In the genomic region with DNA sequence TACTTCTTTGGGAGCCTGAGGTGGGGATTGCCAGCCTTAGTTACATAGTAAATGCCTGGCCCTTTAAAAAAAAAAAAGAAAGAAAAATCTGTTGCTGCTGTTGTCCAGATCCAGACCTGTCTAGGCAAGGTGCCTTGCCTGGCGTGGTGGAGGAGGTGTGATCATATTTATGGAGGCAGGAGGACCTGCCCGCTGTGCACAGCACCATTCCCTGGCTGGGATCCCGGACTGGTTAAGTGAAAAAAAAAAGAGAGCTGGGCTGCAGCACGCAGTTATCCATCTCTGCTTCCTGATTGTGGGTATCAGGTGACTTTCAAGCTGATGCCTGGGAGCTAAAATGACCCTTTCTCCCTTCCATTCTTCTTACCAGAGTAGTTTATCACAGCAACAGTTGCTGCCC, we compare ENCODE assay signal across 25 mouse cellular contexts. TPM values are rescaled to one million over a fixed set of nuclear protein-coding genes. Genes with fewer than 3 reads are reported as not detected.
DNase-seq lines count a peak whose midpoint lies in the region; ATAC-seq lines count a peak whose summit lies in the region.
"Had no signal": no experiment of that assay in that cellular context is flagged by ENCODE, and none has a peak within 500 bp of the region (broad histone marks: within the 10 kb centered on the region; RNA-seq: fewer than 3 reads in every experiment).

No protein-coding gene starts in this region.

- no peak overlapping the region for H3K4me2 ChIP-seq in kidney, embryonic 16.5 days (replicated peaks; ENCODE audit: low read depth, low read length)
- H3K4me2 ChIP-seq in liver, embryonic 15.5 days, result no peak overlapping the region
- H3K4me2 ChIP-seq: forebrain, embryonic 15.5 days; heart, embryonic 13.5 days; lung, embryonic 15.5 days; neural tube, embryonic 15.5 days had no signal

- no peak overlapping the region for H3K27ac ChIP-seq in kidney, embryonic 16.5 days (ENCODE audit: low read length)
- H3K27ac ChIP-seq in liver, embryonic 15.5 days (replicated peaks), result peak overlapping the region; percentile 97
- H3K27ac ChIP-seq: forebrain, embryonic 15.5 days; heart, embryonic 13.5 days; hindbrain, embryonic 10.5 days; kidney, postnatal 0 days; layer of hippocampus, adult 2 months; lung, embryonic 15.5 days; neural tube, embryonic 15.5 days had no signal

- no peaks in the 10 kb centered on the region for H3K4me1 ChIP-seq in kidney, embryonic 16.5 days (ENCODE audit: insufficient read depth, low read length)
- H3K4me1 ChIP-seq in liver, embryonic 15.5 days (replicated peaks), result peaks cover 74% of the 10 kb centered on the region
- H3K4me1 ChIP-seq: hindbrain, embryonic 10.5 days; lung, embryonic 15.5 days; neural tube, embryonic 15.5 days had no signal

- 46% methylated on average over 4 of the region's 4 CpGs for WGBS in kidney, embryonic 16.5 days
- 66% methylated on average over 4 of the region's 4 CpGs for WGBS in liver, embryonic 15.5 days (ENCODE audit: insufficient replicate concordance)

- no peak overlapping the region for H3K4me3 ChIP-seq in kidney, embryonic 16.5 days (ENCODE audit: low read length)
- H3K4me3 ChIP-seq in liver, embryonic 15.5 days (replicated peaks), result no peak overlapping the region
- H3K4me3 ChIP-seq: erythroblast, embryonic 14.5 days; forebrain, embryonic 15.5 days; heart, embryonic 13.5 days; hindbrain, embryonic 10.5 days; layer of hippocampus, adult 2 months; lung, embryonic 15.5 days; myocyte; neural tube, embryonic 15.5 days had no signal

- H3K9ac ChIP-seq in kidney, embryonic 16.5 days (replicated peaks; ENCODE audit: low read length), result no peak overlapping the region
- peak overlapping the region; percentile 28; the same call in 1 of the 2 replicates for H3K9ac ChIP-seq in liver, embryonic 15.5 days
- H3K9ac ChIP-seq: forebrain, embryonic 15.5 days; heart, embryonic 13.5 days; lung, embryonic 15.5 days; neural tube, embryonic 15.5 days had no signal

- ATAC-seq in kidney, embryonic 16.5 days (ENCODE audit: low FRiP score, low TSS enrichment), result no peak
- ATAC-seq in liver, embryonic 15.5 days (ENCODE audit: insufficient read depth), result no peak
- ATAC-seq in megakaryocyte-erythroid progenitor cell, adult 5-6 weeks (replicated peaks; ENCODE audit: low FRiP score, low TSS enrichment, poor library complexity, severe bottlenecking), result no peak
- ATAC-seq: forebrain, embryonic 15.5 days; inflammation-experienced regulatory T-cells, adult 6 months had no signal

- peak; percentile 28 for DNase-seq in kidney, adult 9 months
- DNase-seq in cerebellum, adult 11-12 months, result peak; percentile 80
- DNase-seq in cerebellum, postnatal 14 days, result peak; percentile 85 to 87
- no peak for DNase-seq in c-Kit-positive CD71-positive TER-119-positive erythroid progenitor cells, embryonic 14.5 days (ENCODE audit: low spot score)
- DNase-seq: adrenal gland, postnatal 25 days; left cerebral cortex, postnatal 4 days; midbrain, embryonic 14.5 days; right cerebral cortex, postnatal 4 days; thymus, postnatal 4 days had no signal

- no peaks in the 10 kb centered on the region for H3K27me3 ChIP-seq in kidney, embryonic 16.5 days (ENCODE audit: insufficient read depth, low read length)
- H3K27me3 ChIP-seq in liver, embryonic 15.5 days, result no peaks in the 10 kb centered on the region
- H3K27me3 ChIP-seq: forebrain, embryonic 15.5 days; heart, embryonic 13.5 days; lung, embryonic 15.5 days; neural tube, embryonic 15.5 days had no signal

- H3K36me3 ChIP-seq in kidney, embryonic 16.5 days (ENCODE audit: insufficient read depth, low read length), result peaks cover 12% of the 10 kb centered on the region
- peaks cover 65% of the 10 kb centered on the region for H3K36me3 ChIP-seq in liver, embryonic 15.5 days (replicated peaks)

- no peaks in the 10 kb centered on the region for H3K9me3 ChIP-seq in kidney, embryonic 16.5 days (ENCODE audit: low read length)
- H3K9me3 ChIP-seq in liver, embryonic 15.5 days (replicated peaks), result no peaks in the 10 kb centered on the region
- H3K9me3 ChIP-seq: forebrain, embryonic 15.5 days; heart, embryonic 13.5 days; hindbrain, embryonic 10.5 days; lung, embryonic 15.5 days; neural tube, embryonic 15.5 days had no signal

RNA-seq across cellular contexts. Expression of gene Gm5767, which starts 4.5 kb away (rescaled TPM):
- not detected in 2 replicates for polyA plus RNA-seq in kidney, embryonic 16.5 days (2015; fragmentation: Nextera tagmentation; extraction: Ambion mirVana)
- polyA plus RNA-seq in liver, embryonic 15.5 days (2015; fragmentation: Nextera tagmentation; extraction: Ambion mirVana), result 0.24 TPM in 1 of 2 replicates, not detected in the other
- total RNA-seq in megakaryocyte-erythroid progenitor cell, adult 5-6 weeks (2014; fragmentation: Nextera tagmentation), result not detected in 2 replicates
- not detected in 2 replicates for total RNA-seq in megakaryocyte-erythroid progenitor cell, adult 5-6 weeks (2017)
- total RNA-seq: adrenal gland, postnatal 25 days; layer of hippocampus, adult 2 months; left cerebral cortex, adult 18-20 months; left cerebral cortex, postnatal 4 days; megakaryocyte progenitor cell, adult 5-6 weeks had no signal
- polyA plus RNA-seq: C2C12; erythroblast, embryonic 14.5 days; forebrain, embryonic 15.5 days; heart, embryonic 13.5 days; hindbrain, embryonic 10.5 days; inflammation-experienced regulatory T-cells, adult 6 months; kidney, postnatal 0 days; lung, embryonic 15.5 days; midbrain, embryonic 14.5 days; neural tube, embryonic 15.5 days had no signal

RNA-seq across cellular contexts. Expression of gene Carhsp1, which starts 13.1 kb away (rescaled TPM):
- 86.0 and 86.9 TPM in 2 replicates for polyA plus RNA-seq in kidney, embryonic 16.5 days (2015; fragmentation: Nextera tagmentation; extraction: Ambion mirVana)
- 85.9 and 94.7 TPM in 2 replicates for polyA plus RNA-seq in liver, embryonic 15.5 days (2015; fragmentation: Nextera tagmentation; extraction: Ambion mirVana)
- 28.8 and 32.5 TPM in 2 replicates for total RNA-seq in megakaryocyte-erythroid progenitor cell, adult 5-6 weeks (2014; fragmentation: Nextera tagmentation)
- total RNA-seq in megakaryocyte-erythroid progenitor cell, adult 5-6 weeks (2017), result 18.5 and 23.8 TPM in 2 replicates

RNA-seq across cellular contexts. Expression of gene Tmem186, which starts 47.6 kb away (rescaled TPM):
- 22.5 and 25.3 TPM in 2 replicates for polyA plus RNA-seq in kidney, embryonic 16.5 days (2015; fragmentation: Nextera tagmentation; extraction: Ambion mirVana)
- polyA plus RNA-seq in liver, embryonic 15.5 days (2015; fragmentation: Nextera tagmentation; extraction: Ambion mirVana), result 8.9 and 9.8 TPM in 2 replicates
- total RNA-seq in megakaryocyte-erythroid progenitor cell, adult 5-6 weeks (2014; fragmentation: Nextera tagmentation), result 17.2 and 18.1 TPM in 2 replicates
- 12.5 and 22.9 TPM in 2 replicates for total RNA-seq in megakaryocyte-erythroid progenitor cell, adult 5-6 weeks (2017)

RNA-seq across cellular contexts. Expression of gene Pmm2, which starts 47.6 kb away (rescaled TPM):
- 61.2 and 63.3 TPM in 2 replicates for polyA plus RNA-seq in kidney, embryonic 16.5 days (2015; fragmentation: Nextera tagmentation; extraction: Ambion mirVana)
- polyA plus RNA-seq in liver, embryonic 15.5 days (2015; fragmentation: Nextera tagmentation; extraction: Ambion mirVana), result 30.4 and 31.5 TPM in 2 replicates
- total RNA-seq in megakaryocyte-erythroid progenitor cell, adult 5-6 weeks (2014; fragmentation: Nextera tagmentation), result 54.8 and 74.7 TPM in 2 replicates
- total RNA-seq in megakaryocyte-erythroid progenitor cell, adult 5-6 weeks (2017), result 51.1 and 56.8 TPM in 2 replicates
